ENCODE assay signal across 28 mouse cellular contexts in the genomic region with DNA sequence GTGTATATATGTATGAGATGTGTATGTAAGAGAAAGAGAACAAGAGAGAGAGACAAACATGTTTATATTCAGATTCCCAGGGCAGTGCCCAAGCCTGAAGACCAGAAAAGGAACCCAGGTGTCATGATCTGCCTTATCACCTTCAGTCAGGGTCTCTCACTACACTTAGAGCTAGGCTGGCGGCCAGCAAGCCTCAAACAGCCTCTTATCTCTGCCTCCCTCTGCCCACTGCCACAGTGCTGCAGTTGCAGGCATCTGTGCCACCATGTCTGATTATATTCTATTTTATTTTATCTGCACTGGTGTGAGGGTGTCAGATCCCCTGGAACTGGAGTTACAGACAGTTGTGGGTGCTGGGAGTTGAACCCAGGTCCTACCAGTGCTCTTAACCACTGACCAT. TPM values are rescaled to one million over a fixed set of nuclear protein-coding genes. Genes with fewer than 3 reads are reported as not detected.
DNase-seq lines count a peak whose midpoint lies in the region; ATAC-seq and TF ChIP-seq lines count a peak whose summit lies in the region.
"Had no signal": no experiment of that assay in that cellular context is flagged by ENCODE, and none has a peak within 500 bp of the region (broad histone marks: within the 10 kb centered on the region; RNA-seq: fewer than 3 reads in every experiment).

No protein-coding gene starts in this region.

- no peak overlapping the region for H3K9ac ChIP-seq in lung, embryonic 16.5 days (ENCODE audit: low read length)
- no peak overlapping the region for H3K9ac ChIP-seq in liver, embryonic 12.5 days
- H3K9ac ChIP-seq: embryonic facial prominence, embryonic 15.5 days; heart, embryonic 15.5 days; hindbrain, embryonic 15.5 days; intestine, embryonic 15.5 days; neural tube, embryonic 12.5 days had no signal

- H3K27ac ChIP-seq in lung, embryonic 16.5 days (ENCODE audit: low read length) = 0 out of 2 replicates have a peak overlapping the region, but pooled peaks have one; percentile 56
- no peak overlapping the region for H3K27ac ChIP-seq in liver, embryonic 12.5 days
- no peak overlapping the region for H3K27ac ChIP-seq in layer of hippocampus, adult 2 months
- H3K27ac ChIP-seq: embryonic facial prominence, embryonic 15.5 days; gastrocnemius, adult 2 months; heart, embryonic 15.5 days; hindbrain, embryonic 15.5 days; neural tube, embryonic 12.5 days had no signal

- no peak overlapping the region for H3K4me3 ChIP-seq in lung, embryonic 16.5 days (ENCODE audit: low read length)
- no peak overlapping the region for H3K4me3 ChIP-seq in liver, embryonic 12.5 days
- H3K4me3 ChIP-seq in layer of hippocampus, adult 2 months = no peak overlapping the region
- H3K4me3 ChIP-seq: embryonic facial prominence, embryonic 15.5 days; gastrocnemius, adult 2 months; heart, embryonic 15.5 days; hindbrain, embryonic 15.5 days; intestine, embryonic 15.5 days; neural tube, embryonic 12.5 days had no signal

- no peak for TF ChIP-seq CTCF in layer of hippocampus, adult 2 months (conservative IDR thresholded peaks at IDR 0.05)

- H3K4me1 ChIP-seq in lung, embryonic 16.5 days (replicated peaks; ENCODE audit: control insufficient read depth, insufficient read depth, low read length) = peaks cover 5% of the 10 kb centered on the region
- H3K4me1 ChIP-seq in liver, embryonic 12.5 days = peaks cover 19% of the 10 kb centered on the region
- H3K4me1 ChIP-seq: hindbrain, embryonic 15.5 days; neural tube, embryonic 12.5 days had no signal

- 50% methylated on average over 1 of the region's 1 CpGs for WGBS in lung, embryonic 16.5 days
- 21% methylated on average over 1 of the region's 1 CpGs for WGBS in liver, embryonic 12.5 days (ENCODE audit: insufficient replicate concordance)

- H3K36me3 ChIP-seq in lung, embryonic 16.5 days (ENCODE audit: control insufficient read depth, insufficient read depth, low read length) = no peaks in the 10 kb centered on the region
- no peaks in the 10 kb centered on the region for H3K36me3 ChIP-seq in liver, embryonic 12.5 days
- H3K36me3 ChIP-seq: embryonic facial prominence, embryonic 15.5 days; heart, embryonic 15.5 days; hindbrain, embryonic 15.5 days; intestine, embryonic 15.5 days; neural tube, embryonic 12.5 days had no signal

- DNase-seq in lung, postnatal 10 days = no peak
- no peak for DNase-seq in layer of hippocampus, adult 2 months (ENCODE audit: low spot score in 2 of 2)
- DNase-seq in left cerebral cortex, adult 18-20 months (ENCODE audit: low spot score in 2 of 2) = no peak
- no peak for DNase-seq in cerebellum, adult 9-11 months
- DNase-seq: adrenal gland, postnatal 36 days; cerebellum, adult 11 months; cerebellum, postnatal 10 days; embryo, embryonic 11 days; gastrocnemius, adult 2 months; heart, postnatal 4 days; kidney, adult 8-10 months; kidney, postnatal 14 days; lung, adult 18-20 months; midbrain, embryonic 14.5 days; right cerebral cortex, postnatal 25 days; spleen, adult 18-20 months; thymus, adult 18-20 months; thymus, postnatal 36 days had no signal

- no peak overlapping the region for H3K4me2 ChIP-seq in lung, embryonic 16.5 days (ENCODE audit: low read depth, low read length)
- no peak overlapping the region for H3K4me2 ChIP-seq in liver, embryonic 12.5 days
- H3K4me2 ChIP-seq: embryonic facial prominence, embryonic 15.5 days; heart, embryonic 15.5 days; hindbrain, embryonic 15.5 days; intestine, embryonic 15.5 days; neural tube, embryonic 12.5 days had no signal

- H3K27me3 ChIP-seq in lung, embryonic 16.5 days (ENCODE audit: control insufficient read depth, insufficient read depth, low read depth, low read length) = no peaks in the 10 kb centered on the region
- peaks cover 24% of the 10 kb centered on the region for H3K27me3 ChIP-seq in liver, embryonic 12.5 days (replicated peaks)
- H3K27me3 ChIP-seq: embryonic facial prominence, embryonic 15.5 days; heart, embryonic 15.5 days; hindbrain, embryonic 15.5 days; intestine, embryonic 15.5 days; neural tube, embryonic 12.5 days had no signal

- no peak for ATAC-seq in lung, embryonic 16.5 days (ENCODE audit: low read depth)
- ATAC-seq in liver, embryonic 12.5 days = peak; percentile 78
- peak; percentile 97 for ATAC-seq in megakaryocyte progenitor cell, adult 5-6 weeks (replicated peaks; ENCODE audit: poor library complexity)
- ATAC-seq: CD4-positive, CD25-positive, alpha-beta regulatory T cell, adult 4 months; forebrain, embryonic 14.5 days; intestine, embryonic 15.5 days had no signal

- no peaks in the 10 kb centered on the region for H3K9me3 ChIP-seq in lung, embryonic 16.5 days (ENCODE audit: control insufficient read depth, low read length)
- no peaks in the 10 kb centered on the region for H3K9me3 ChIP-seq in liver, embryonic 12.5 days (replicated peaks)
- H3K9me3 ChIP-seq: embryonic facial prominence, embryonic 15.5 days; heart, embryonic 15.5 days; hindbrain, embryonic 15.5 days; intestine, embryonic 15.5 days; neural tube, embryonic 12.5 days had no signal

RNA-seq across cellular contexts. Expression of a gene that starts 25.0 kb away (rescaled TPM):
- 1.4 and 1.9 TPM in 2 replicates for polyA plus RNA-seq in lung, embryonic 16.5 days (2015; fragmentation: Nextera tagmentation; extraction: Ambion mirVana)
- 1.4 and 1.6 TPM in 2 replicates for polyA plus RNA-seq in liver, embryonic 12.5 days (2016; fragmentation: Nextera tagmentation; extraction: Ambion mirVana)
- 5.0 and 7.2 TPM in 2 replicates for total RNA-seq in megakaryocyte progenitor cell, adult 5-6 weeks (2015)
- 5.9 and 6.0 TPM in 2 replicates for total RNA-seq in megakaryocyte progenitor cell, adult 5-6 weeks (2017)
- 10 to 100 TPM; 20.3 to 26.7 TPM for total RNA-seq in layer of hippocampus, adult 2 months (2021)
- 10 to 100 TPM; 38.0 to 39.5 TPM for total RNA-seq in left cerebral cortex, adult 18-20 months (2021)
- polyA plus RNA-seq: CD4-positive, CD25-positive, alpha-beta regulatory T cell, adult 4 months had no signal
